Comparison of ENCODE assay signal across 8 mouse cellular contexts in the genomic region with DNA sequence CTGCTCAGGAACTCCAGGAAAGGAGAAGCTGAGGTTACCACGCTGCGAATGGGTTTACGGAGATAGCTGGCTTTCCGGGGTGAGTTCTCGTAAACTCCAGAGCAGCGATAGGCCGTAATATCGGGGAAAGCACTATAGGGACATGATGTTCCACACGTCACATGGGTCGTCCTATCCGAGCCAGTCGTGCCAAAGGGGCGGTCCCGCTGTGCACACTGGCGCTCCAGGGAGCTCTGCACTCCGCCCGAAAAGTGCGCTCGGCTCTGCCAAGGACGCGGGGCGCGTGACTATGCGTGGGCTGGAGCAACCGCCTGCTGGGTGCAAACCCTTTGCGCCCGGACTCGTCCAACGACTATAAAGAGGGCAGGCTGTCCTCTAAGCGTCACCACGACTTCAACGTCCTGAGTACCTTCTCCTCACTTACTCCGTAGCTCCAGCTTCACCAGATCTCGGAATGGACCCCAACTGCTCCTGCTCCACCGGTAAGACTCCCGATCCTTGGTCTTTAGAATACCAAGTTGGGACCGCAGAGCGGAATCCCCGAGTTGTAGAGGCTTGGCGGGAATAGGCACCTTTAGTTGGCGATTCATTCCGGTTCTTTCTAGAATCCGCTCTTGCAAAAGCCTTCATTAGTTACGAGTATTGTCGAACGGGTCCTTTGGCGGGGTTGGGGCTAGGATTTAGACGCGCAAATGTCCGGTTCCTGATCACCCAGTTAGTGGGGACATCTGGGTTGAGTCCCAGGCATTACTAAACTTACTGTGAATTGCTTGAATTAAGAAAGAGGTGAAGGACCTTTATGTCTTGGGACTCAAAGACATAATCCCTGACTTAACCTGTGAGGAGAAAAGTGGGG. TPM values are rescaled to one million over a fixed set of nuclear protein-coding genes. Genes with fewer than 3 reads are reported as not detected.
DNase-seq lines count a peak whose midpoint lies in the region; ATAC-seq and TF ChIP-seq lines count a peak whose summit lies in the region.

A gene (plus strand): TSS at position 226 of the 856 bp plus-strand sequence.

- peak; percentile 89 for ATAC-seq in embryonic facial prominence, embryonic 14.5 days (ENCODE audit: low read depth)
- peak; percentile 27; the same call in 1 of the 2 replicates for ATAC-seq in limb, embryonic 11.5 days (ENCODE audit: insufficient number of reproducible peaks, low FRiP score, low TSS enrichment, low read depth)
- peak; percentile 85 for ATAC-seq in midbrain, embryonic 13.5 days

- H3K9ac ChIP-seq in embryonic facial prominence, embryonic 14.5 days (ENCODE audit: low read depth, low read length) = peak within 1 kb of the TSS; percentile 61
- peak within 1 kb of the TSS; percentile 17; the same call in 1 of the 2 replicates for H3K9ac ChIP-seq in limb, embryonic 11.5 days (ENCODE audit: low read length)
- H3K9ac ChIP-seq in midbrain, embryonic 13.5 days (replicated peaks) = peak within 1 kb of the TSS; percentile 34

- H3K9me3 ChIP-seq in embryonic facial prominence, embryonic 14.5 days (ENCODE audit: control insufficient read depth, low read length) = no peaks in the 10 kb centered on the region
- H3K9me3 ChIP-seq in limb, embryonic 11.5 days (ENCODE audit: control insufficient read depth, low read length) = no peaks in the 10 kb centered on the region
- H3K9me3 ChIP-seq in midbrain, embryonic 13.5 days = no peaks in the 10 kb centered on the region

- peak within 1 kb of the TSS; percentile 84 for H3K4me2 ChIP-seq in embryonic facial prominence, embryonic 14.5 days (ENCODE audit: low read depth, low read length)
- peak within 1 kb of the TSS; percentile 59 for H3K4me2 ChIP-seq in limb, embryonic 11.5 days (ENCODE audit: low read depth, severe bottlenecking)
- peak within 1 kb of the TSS; percentile 65 for H3K4me2 ChIP-seq in midbrain, embryonic 13.5 days (replicated peaks)

- H3K4me1 ChIP-seq in embryonic facial prominence, embryonic 14.5 days (ENCODE audit: control insufficient read depth, insufficient read depth, low read length) = no peaks in the 10 kb centered on the region
- H3K4me1 ChIP-seq in kidney, adult 2 months (ENCODE audit: control insufficient read depth, insufficient read depth, low read length) = peaks cover 4% of the 10 kb centered on the region; the same call in 1 of the 2 replicates
- H3K4me1 ChIP-seq in limb, embryonic 11.5 days (ENCODE audit: control insufficient read depth, insufficient read depth, low read length) = peaks cover 11% of the 10 kb centered on the region; the same call in 1 of the 2 replicates
- H3K4me1 ChIP-seq in midbrain, embryonic 13.5 days (replicated peaks) = peaks cover 28% of the 10 kb centered on the region

- peak within 1 kb of the TSS; percentile 88 for H3ac ChIP-seq in C2C12 (ENCODE audit: control insufficient read depth, insufficient read length, low read depth)

- peak; percentile 96 for DNase-seq in adrenal gland, postnatal 36 days
- DNase-seq in embryonic facial prominence, embryonic 14.5 days (ENCODE audit: low spot score) = peak; percentile 93
- peak; percentile 94 to 97 for DNase-seq in heart, adult 18-20 months
- peak; percentile 93 for DNase-seq in kidney, adult 2 months
- DNase-seq in limb, embryonic 11.5 days (ENCODE audit: low spot score) = peak; percentile 72
- peak; percentile 34 to 40 for DNase-seq in spleen, adult 18-20 months

- peaks cover 5% of the 10 kb centered on the region for H3K79me3 ChIP-seq in C2C12 (ENCODE audit: low read depth)

- H3K79me2 ChIP-seq in C2C12 (ENCODE audit: control insufficient read depth, insufficient read depth) = peaks cover 17% of the 10 kb centered on the region

- no peak for TF ChIP-seq CTCF in C2C12 (IDR thresholded peaks at IDR 0.05; ENCODE audit: control insufficient read depth, insufficient read depth, insufficient read length)
- no peak for TF ChIP-seq CTCF in kidney, adult 2 months (conservative IDR thresholded peaks at IDR 0.05; ENCODE audit: insufficient read depth, insufficient read length, low read depth, low read length)

- H3K4me3 ChIP-seq in C2C12 (ENCODE audit: insufficient read depth, poor library complexity, severe bottlenecking) = peak within 1 kb of the TSS; percentile 71
- H3K4me3 ChIP-seq in embryonic facial prominence, embryonic 14.5 days (ENCODE audit: low read depth, low read length) = peak within 1 kb of the TSS; percentile 46
- peak within 1 kb of the TSS; percentile 70 for H3K4me3 ChIP-seq in kidney, adult 2 months (ENCODE audit: insufficient read depth, low read depth, low read length)
- peak within 1 kb of the TSS; percentile 25 for H3K4me3 ChIP-seq in limb, embryonic 11.5 days (ENCODE audit: low read depth, low read length)
- peak within 1 kb of the TSS; percentile 40 for H3K4me3 ChIP-seq in midbrain, embryonic 13.5 days (replicated peaks)

- no peaks in the 10 kb centered on the region for H3K27me3 ChIP-seq in C2C12 (ENCODE audit: control insufficient read depth, insufficient read depth, insufficient read length)
- peaks cover 84% of the 10 kb centered on the region for H3K27me3 ChIP-seq in embryonic facial prominence, embryonic 14.5 days (replicated peaks; ENCODE audit: control insufficient read depth, insufficient read depth, low read length)
- H3K27me3 ChIP-seq in kidney, adult 2 months (replicated peaks; ENCODE audit: control insufficient read depth, insufficient read depth, low read length) = no peaks in the 10 kb centered on the region
- peaks cover 72% of the 10 kb centered on the region for H3K27me3 ChIP-seq in limb, embryonic 11.5 days (ENCODE audit: control insufficient read depth, insufficient read depth, low read length)
- H3K27me3 ChIP-seq in midbrain, embryonic 13.5 days = peaks cover 97% of the 10 kb centered on the region

- 1% methylated on average over 49 of the region's 50 CpGs for WGBS in embryonic facial prominence, embryonic 14.5 days
- WGBS in kidney, adult 2 months = under 1% methylated on average over 50 of the region's 50 CpGs
- under 1% methylated on average over 50 of the region's 50 CpGs for WGBS in limb, embryonic 11.5 days
- WGBS in midbrain, embryonic 13.5 days = 1% methylated on average over 50 of the region's 50 CpGs

- H3K27ac ChIP-seq in embryonic facial prominence, embryonic 14.5 days (replicated peaks; ENCODE audit: low read depth, low read length) = no peak within 1 kb of the TSS
- H3K27ac ChIP-seq in kidney, adult 2 months (ENCODE audit: insufficient read depth, low read depth, low read length) = peak within 1 kb of the TSS; percentile 90
- no peak within 1 kb of the TSS for H3K27ac ChIP-seq in limb, embryonic 11.5 days (replicated peaks; ENCODE audit: low read depth, low read length)
- no peak within 1 kb of the TSS for H3K27ac ChIP-seq in midbrain, embryonic 13.5 days

- TF ChIP-seq POLR2A in kidney, adult 2 months (IDR thresholded peaks at IDR 0.05; ENCODE audit: low read depth, low read length) = peak; percentile 87

- H3K36me3 ChIP-seq in C2C12 (ENCODE audit: control insufficient read depth, insufficient read depth) = peaks cover 8% of the 10 kb centered on the region
- H3K36me3 ChIP-seq in embryonic facial prominence, embryonic 14.5 days (ENCODE audit: control insufficient read depth, insufficient read depth, low read length) = no peaks in the 10 kb centered on the region
- no peaks in the 10 kb centered on the region for H3K36me3 ChIP-seq in kidney, adult 2 months (ENCODE audit: control insufficient read depth, insufficient read depth, low read length)
- no peaks in the 10 kb centered on the region for H3K36me3 ChIP-seq in limb, embryonic 11.5 days (ENCODE audit: control insufficient read depth, insufficient read depth, low read length)
- H3K36me3 ChIP-seq in midbrain, embryonic 13.5 days = no peaks in the 10 kb centered on the region

TF ChIP-seq in C2C12, 6 proteins besides CTCF, POLR2A, EP300 and RAD21:
- no peak for TF ChIP-seq FOSL1 (IDR thresholded peaks at IDR 0.05; ENCODE audit: insufficient read depth, low read length, poor library complexity, severe bottlenecking)
- peak; percentile 50 for TF ChIP-seq MAX (IDR thresholded peaks at IDR 0.05)
- no peak for TF ChIP-seq MYOG (IDR thresholded peaks at IDR 0.05; ENCODE audit: control insufficient read depth, extremely low read depth, insufficient read length)
- peak; percentile 87 for TF ChIP-seq USF1 (IDR thresholded peaks at IDR 0.05; ENCODE audit: low read depth)

RNA-seq across cellular contexts. Expression of the gene that starts here (rescaled TPM):
- 963 TPM for polyA plus RNA-seq in C2C12 (2012; fragmentation: generic; extraction: Trizol)
- 100 to 1,000 TPM; 298 to 394 TPM for total RNA-seq in adrenal gland, postnatal 36 days (2021)
- polyA plus RNA-seq in embryonic facial prominence, embryonic 14.5 days (2014; fragmentation: Nextera tagmentation; extraction: Ambion mirVana) = 167 and 193 TPM in 2 replicates
- 100 to 1,000 TPM; 240 to 413 TPM for total RNA-seq in heart, adult 18-20 months (2021)
- polyA plus RNA-seq in kidney, adult 2 months (2012; rRNA removed) = 906 and 994 TPM in 2 replicates
- 81.4 and 82.2 TPM in 2 replicates for polyA plus RNA-seq in limb, embryonic 11.5 days (2014; fragmentation: Nextera tagmentation; extraction: Ambion mirVana)
- polyA plus RNA-seq in midbrain, embryonic 13.5 days (2015; fragmentation: Nextera tagmentation; extraction: Ambion mirVana) = 21.5 and 30.3 TPM in 2 replicates

Comparison
In these comparisons a context has a peak if more than half of its experiments do, and no peak if none do; other contexts are left out.
1. DNase-seq: peak in every context shown above with its lines; median percentile 96 in adrenal gland, postnatal 36 days; 96 in heart, adult 18-20 months; 93 in embryonic facial prominence, embryonic 14.5 days; 93 in kidney, adult 2 months; 72 in limb, embryonic 11.5 days; 37 in spleen, adult 18-20 months.
2. ATAC-seq: peak in every context shown above with its lines; median percentile 89 in embryonic facial prominence, embryonic 14.5 days; 85 in midbrain, embryonic 13.5 days; 27 in limb, embryonic 11.5 days.